Mouse (Mus musculus): Measurements from ENCODE around the gene Icam2.
"Not testable (repeated sequence)": the region's sequence is repeated elsewhere in the genome, so short reads cannot be mapped to it uniquely, and the experiment has no call there.

The Icam2 gene

GRCm38 (mm10) chr11:106387791-106388216 lies at the start of gene Icam2:
Gene Icam2 (minus strand): TSS chr11:106388075.
- DNase-seq (ENCODE audit: low read depth): peak; percentile 92

- no peak for DNase-seq (ENCODE audit: low read depth)
Measured at GRCm38 (mm10) chr11:106437543-106437942, 49.7 kb upstream of the Icam2 start.

- DNase-seq (ENCODE audit: low read depth): no peak
Measured at GRCm38 (mm10) chr11:106437039-106437438, 49.2 kb upstream of the Icam2 start.

- peak; percentile 54 for DNase-seq (ENCODE audit: low read depth)
Measured at GRCm38 (mm10) chr11:106430392-106430791, 42.5 kb upstream of the Icam2 start.

GRCm38 (mm10) chr11:106429689-106430088 lies 41.8 kb upstream of the Icam2 start:
- DNase-seq (ENCODE audit: low read depth): no peak

- no peak for DNase-seq (ENCODE audit: low read depth)
Measured at GRCm38 (mm10) chr11:106428556-106428955, 40.7 kb upstream of the Icam2 start.

GRCm38 (mm10) chr11:106428106-106428505 lies 40.2 kb upstream of the Icam2 start:
- DNase-seq (ENCODE audit: low read depth): no peak

- DNase-seq (ENCODE audit: low read depth): no peak
Measured at GRCm38 (mm10) chr11:106426447-106426846, 38.6 kb upstream of the Icam2 start.

GRCm38 (mm10) chr11:106425201-106425600 lies 37.3 kb upstream of the Icam2 start:
- DNase-seq (ENCODE audit: low read depth): no peak

GRCm38 (mm10) chr11:106419262-106420102 lies 31.6 kb upstream of the Icam2 start:
- no peak for DNase-seq (ENCODE audit: low read depth)

GRCm38 (mm10) chr11:106418622-106419196 lies 30.8 kb upstream of the Icam2 start:
- DNase-seq (ENCODE audit: low read depth): peak; percentile 93

GRCm38 (mm10) chr11:106417860-106418259 lies 30.0 kb upstream of the Icam2 start:
- no peak for DNase-seq (ENCODE audit: low read depth)

- peak; percentile 77 for DNase-seq (ENCODE audit: low read depth)
Measured at GRCm38 (mm10) chr11:106416331-106416730, 28.5 kb upstream of the Icam2 start.

- DNase-seq (ENCODE audit: low read depth): no peak
Measured at GRCm38 (mm10) chr11:106412641-106413360, 24.9 kb upstream of the Icam2 start.

GRCm38 (mm10) chr11:106411157-106411556 lies 23.3 kb upstream of the Icam2 start:
- DNase-seq (ENCODE audit: low read depth): no peak

GRCm38 (mm10) chr11:106410507-106410906 lies 22.6 kb upstream of the Icam2 start:
- DNase-seq (ENCODE audit: low read depth): no peak

GRCm38 (mm10) chr11:106410011-106410410 lies 22.1 kb upstream of the Icam2 start:
- no peak for DNase-seq (ENCODE audit: low read depth)

GRCm38 (mm10) chr11:106398481-106398880 lies 10.6 kb upstream of the Icam2 start:
- DNase-seq (ENCODE audit: low read depth): no peak

GRCm38 (mm10) chr11:106397656-106398055 lies 9.8 kb upstream of the Icam2 start:
- peak; percentile 40 for DNase-seq (ENCODE audit: low read depth)

- not testable (repeated sequence) for DNase-seq (ENCODE audit: low read depth)
Measured at GRCm38 (mm10) chr11:106394055-106394454, 6.2 kb upstream of the Icam2 start.

- no peak for DNase-seq (ENCODE audit: low read depth)
Measured at GRCm38 (mm10) chr11:106393331-106393616, 5.4 kb upstream of the Icam2 start.

GRCm38 (mm10) chr11:106392597-106393330 lies 4.9 kb upstream of the Icam2 start:
- DNase-seq (ENCODE audit: low read depth): no peak

All from induced T-regulatory cell, adult 2 months (primary cell).